Mouse (Mus musculus) neural tube, embryonic 14.5 days (tissue): Measurements from ENCODE around the gene Gpc2. TPM values are rescaled to one million over a fixed set of nuclear protein-coding genes. Genes with fewer than 3 reads are reported as not detected.

Experiments
- ATAC-seq: fragments of 200-750 bp; cut with Nextera tagmentation; 2 replicates; pipeline ENCODE4 v1.8.0; 2017; ENCODE audit warnings: low read depth, mild to moderate bottlenecking, moderate TSS enrichment, moderate library complexity
- H3K27ac ChIP-seq: fragments of 300-500 bp; sonication (generic); 2 replicates; pipeline ENCODE4 v1.5.1; 2014; ENCODE audit warnings: low read depth, mild to moderate bottlenecking, control low read depth, low read length, moderate library complexity, mixed read lengths
- H3K27me3 ChIP-seq: fragments of 300-500 bp; sonication (generic); 2 replicates; pipeline ENCODE4 v1.6.1; 2014; ENCODE audit warnings: low read length; ENCODE audit not compliant: control insufficient read depth, insufficient read depth
- H3K36me3 ChIP-seq: fragments of 300-500 bp; sonication (generic); 2 replicates; pipeline ENCODE4 v1.6.1; 2014; ENCODE audit warnings: low read length, mixed read lengths; ENCODE audit not compliant: control insufficient read depth, insufficient read depth
- H3K4me1 ChIP-seq: fragments of 300-500 bp; sonication (generic); 2 replicates; pipeline ENCODE4 v1.6.1; 2014; ENCODE audit warnings: low read length; ENCODE audit not compliant: control insufficient read depth, insufficient read depth
- H3K4me2 ChIP-seq: fragments of 300-500 bp; sonication (generic); 2 replicates; pipeline ENCODE4 v1.6.1; 2014; ENCODE audit warnings: mild to moderate bottlenecking, low read depth, low read length, control low read depth
- H3K4me3 ChIP-seq: fragments of 300-500 bp; sonication (generic); 2 replicates; pipeline ENCODE4 v1.5.1; 2014; ENCODE audit warnings: low read depth, low read length, control low read depth, mixed read lengths
- H3K9ac ChIP-seq: fragments of 300-500 bp; sonication (generic); replicated peaks from 2 replicates; pipeline ENCODE4 v1.6.1; 2014; ENCODE audit warnings: low read depth, mild to moderate bottlenecking, control low read depth, low read length, mixed read lengths
- H3K9me3 ChIP-seq: fragments of 300-500 bp; sonication (generic); 2 replicates; pipeline ENCODE4 v1.6.1; 2016; ENCODE audit warnings: low read length; ENCODE audit not compliant: control insufficient read depth
- WGBS: fragments of 180-500 bp; shearing (Covaris S2); extraction: QIAGEN DNeasy Blood & Tissue Kit; methylation state at CpG from one replicate; pipeline ENCODE4 v1.1.7; 2014; 5-methylcytosine and 5-hydroxymethylcytosine counted together
- polyA plus RNA-seq: library from polyadenylated mRNA; unstranded; fragments of >200 nt; fragmentation: Nextera tagmentation; extraction: Ambion mirVana; gene quantifications from 2 replicates; pipeline ENCODE4 v1.2.1, GENCODE M21; 2014

Gene Gpc2
- polyA plus RNA-seq, 1 experiment from 2014 or later, result 25.8 TPM

- Histone ChIP-seq H3K4me2 (no peak overlapping the region), H3K4me3 (no peak overlapping the region), H3K27me3 (no peaks in the 10 kb centered on the region), H3K9ac (no peak overlapping the region), H3K9me3 (no peaks in the 10 kb centered on the region), H3K27ac (no peak overlapping the region), H3K36me3 (peaks cover 29% of the 10 kb centered on the region), H3K4me1 (peaks cover 15% of the 10 kb centered on the region)
- WGBS, result 77% methylated on average over 3 of the region's 3 CpGs
- ATAC-seq, result no peak
Observed at GRCm38 (mm10) chr5:138258078-138258477, 21.7 kb downstream of the Gpc2 start.

GRCm38 (mm10) chr5:138257585-138257978 lies 22.2 kb downstream of the Gpc2 start:
- Histone ChIP-seq H3K4me3 (no peak overlapping the region), H3K9me3 (no peaks in the 10 kb centered on the region), H3K4me2 (no peak overlapping the region), H3K4me1 (peaks cover 10% of the 10 kb centered on the region), H3K27me3 (no peaks in the 10 kb centered on the region), H3K36me3 (peaks cover 29% of the 10 kb centered on the region), H3K9ac (no peak overlapping the region), H3K27ac (no peak overlapping the region)
- ATAC-seq, result no peak
- 93% methylated on average over 4 of the region's 4 CpGs for WGBS

GRCm38 (mm10) chr5:138256966-138257584 lies 22.7 kb downstream of the Gpc2 start:
- Histone ChIP-seq H3K4me3 (no peak overlapping the region), H3K9me3 (no peaks in the 10 kb centered on the region), H3K4me2 (no peak overlapping the region), H3K27me3 (no peaks in the 10 kb centered on the region), H3K4me1 (peaks cover 7% of the 10 kb centered on the region; the same call in 1 of the 2 replicates), H3K36me3 (peaks cover 28% of the 10 kb centered on the region), H3K9ac (no peak overlapping the region), H3K27ac (no peak overlapping the region)
- 93% methylated on average over 10 of the region's 10 CpGs for WGBS
- ATAC-seq, result no peak

GRCm38 (mm10) chr5:138256094-138256467 lies 23.7 kb downstream of the Gpc2 start:
- Histone ChIP-seq H3K27me3 (no peaks in the 10 kb centered on the region), H3K9me3 (no peaks in the 10 kb centered on the region), H3K9ac (peak overlapping the region; percentile 44), H3K4me2 (peak overlapping the region; percentile 60), H3K36me3 (peaks cover 21% of the 10 kb centered on the region), H3K4me1 (peaks cover 7% of the 10 kb centered on the region; the same call in 1 of the 2 replicates), H3K4me3 (peak overlapping the region; percentile 42), H3K27ac (peak overlapping the region; percentile 67)
- peak; percentile 16; the same call in 1 of the 2 replicates for ATAC-seq
- 17% methylated on average over 7 of the region's 7 CpGs for WGBS

- H3K9me3 ChIP-seq, result no peaks in the 10 kb centered on the region
- peak; percentile 100 for ATAC-seq
- peaks cover 15% of the 10 kb centered on the region for H3K36me3 ChIP-seq
- H3K4me2 ChIP-seq, result peak within 1 kb of the TSS; percentile 61
- H3K4me1 ChIP-seq, result peaks cover 7% of the 10 kb centered on the region; the same call in 1 of the 2 replicates
- H3K27ac ChIP-seq, result peak within 1 kb of the TSS; percentile 67
- peak within 1 kb of the TSS; percentile 48 for H3K9ac ChIP-seq
- peak within 1 kb of the TSS; percentile 42 for H3K4me3 ChIP-seq
- under 1% methylated on average over 38 of the region's 38 CpGs for WGBS
- H3K27me3 ChIP-seq, result no peaks in the 10 kb centered on the region
Observed at GRCm38 (mm10) chr5:138255353-138256093, 24.3 kb downstream of the Gpc2 start, which contains the start of gene Lamtor4. Gene Lamtor4, plus strand, starts transcription at chr5:138255482.

GRCm38 (mm10) chr5:138253061-138253460 lies 26.7 kb downstream of the Gpc2 start:
- Histone ChIP-seq H3K36me3 (no peaks in the 10 kb centered on the region), H3K27me3 (no peaks in the 10 kb centered on the region), H3K4me2 (no peak overlapping the region), H3K9me3 (no peaks in the 10 kb centered on the region), H3K4me3 (no peak overlapping the region), H3K9ac (no peak overlapping the region), H3K27ac (no peak overlapping the region), H3K4me1 (peaks cover 7% of the 10 kb centered on the region; the same call in 1 of the 2 replicates)
- no peak for ATAC-seq
- 90% methylated on average over 3 of the region's 3 CpGs for WGBS

- H3K9me3 ChIP-seq, result no peaks in the 10 kb centered on the region
- H3K36me3 ChIP-seq, result no peaks in the 10 kb centered on the region
- H3K27me3 ChIP-seq, result no peaks in the 10 kb centered on the region
- WGBS, result 85% methylated on average over 12 of the region's 12 CpGs
- H3K4me1 ChIP-seq, result peaks cover 3% of the 10 kb centered on the region; the same call in 1 of the 2 replicates
- no peak overlapping the region for H3K4me2 ChIP-seq
- ATAC-seq, result no peak
- H3K9ac ChIP-seq, result no peak overlapping the region
- H3K27ac ChIP-seq, result no peak overlapping the region
- H3K4me3 ChIP-seq, result no peak overlapping the region
Observed at GRCm38 (mm10) chr5:138251144-138251543, 28.7 kb downstream of the Gpc2 start.

GRCm38 (mm10) chr5:138241511-138241910 lies 38.3 kb downstream of the Gpc2 start:
- no peak for ATAC-seq
- WGBS, result 51% methylated on average over 2 of the region's 2 CpGs

GRCm38 (mm10) chr5:138234224-138234623 lies 45.6 kb downstream of the Gpc2 start:
- Histone ChIP-seq H3K4me1 (no peaks in the 10 kb centered on the region), H3K9me3 (no peaks in the 10 kb centered on the region), H3K4me2 (no peak overlapping the region), H3K9ac (no peak overlapping the region), H3K27ac (no peak overlapping the region), H3K4me3 (no peak overlapping the region), H3K27me3 (no peaks in the 10 kb centered on the region), H3K36me3 (no peaks in the 10 kb centered on the region)
- ATAC-seq, result no peak

More at GRCm38 (mm10) chr5:138241511-138241910, 38.3 kb downstream of the Gpc2 start:
- Histone ChIP-seq H3K4me2 (no peak overlapping the region), H3K27me3 (no peaks in the 10 kb centered on the region), H3K27ac (no peak overlapping the region), H3K9me3 (no peaks in the 10 kb centered on the region), H3K36me3 (no peaks in the 10 kb centered on the region), H3K9ac (no peak overlapping the region), H3K4me1 (no peaks in the 10 kb centered on the region), H3K4me3 (no peak overlapping the region)
